Mouse (Mus musculus): Measurements from ENCODE around the gene Reln. TPM values are rescaled to one million over a fixed set of nuclear protein-coding genes. Genes with fewer than 3 reads are reported as not detected.

Gene Reln
- polyA plus RNA-seq, 1 experiment from 2014 or later: 118 TPM

- ATAC-seq (ENCODE audit: low read depth): no peak
- WGBS: 94% methylated on average over 2 of the region's 2 CpGs
- Histone ChIP-seq H3K4me2 (ENCODE audit: low read depth, low read length) (no peak overlapping the region), H3K36me3 (ENCODE audit: control insufficient read depth, insufficient read depth, low read length) (no peaks in the 10 kb centered on the region), H3K9me3 (ENCODE audit: control insufficient read depth, low read length) (no peaks in the 10 kb centered on the region), H3K4me1 (ENCODE audit: control insufficient read depth, insufficient read depth, low read length) (no peaks in the 10 kb centered on the region), H3K27me3 (ENCODE audit: control insufficient read depth, insufficient read depth, low read length) (no peaks in the 10 kb centered on the region), H3K27ac (ENCODE audit: low read depth, low read length) (no peak overlapping the region), H3K9ac (replicated peaks; ENCODE audit: low read depth, low read length) (no peak overlapping the region), H3K4me3 (ENCODE audit: low read depth, low read length) (no peak overlapping the region)
These were observed 28.5 kb downstream of the Reln start for GRCm38 (mm10) chr5:22315990-22316389.

- Histone ChIP-seq H3K9me3 (ENCODE audit: control insufficient read depth, low read length) (no peaks in the 10 kb centered on the region), H3K27me3 (ENCODE audit: control insufficient read depth, insufficient read depth, low read length) (no peaks in the 10 kb centered on the region), H3K4me3 (ENCODE audit: low read depth, low read length) (no peak overlapping the region), H3K4me2 (ENCODE audit: low read depth, low read length) (no peak overlapping the region), H3K27ac (ENCODE audit: low read depth, low read length) (no peak overlapping the region), H3K36me3 (ENCODE audit: control insufficient read depth, insufficient read depth, low read length) (no peaks in the 10 kb centered on the region), H3K4me1 (ENCODE audit: control insufficient read depth, insufficient read depth, low read length) (no peaks in the 10 kb centered on the region), H3K9ac (replicated peaks; ENCODE audit: low read depth, low read length) (no peak overlapping the region)
- ATAC-seq (ENCODE audit: low read depth): no peak
- WGBS: 71% methylated on average over 10 of the region's 10 CpGs
These were observed 31.5 kb downstream of the Reln start for GRCm38 (mm10) chr5:22312995-22313394.

GRCm38 (mm10) chr5:22311046-22311445, 33.5 kb downstream of the Reln start:
- WGBS: 92% methylated on average over 4 of the region's 4 CpGs
- no peak overlapping the region for H3K4me2 ChIP-seq (ENCODE audit: low read depth, low read length)

GRCm38 (mm10) chr5:22309001-22309400, 35.5 kb downstream of the Reln start:
- H3K27me3 ChIP-seq (ENCODE audit: control insufficient read depth, insufficient read depth, low read length): no peaks in the 10 kb centered on the region
- H3K36me3 ChIP-seq (ENCODE audit: control insufficient read depth, insufficient read depth, low read length): no peaks in the 10 kb centered on the region
- H3K9me3 ChIP-seq (ENCODE audit: control insufficient read depth, low read length): no peaks in the 10 kb centered on the region
- 33% methylated on average over 2 of the region's 2 CpGs for WGBS
- no peak overlapping the region for H3K9ac ChIP-seq (replicated peaks; ENCODE audit: low read depth, low read length)
- no peak overlapping the region for H3K4me3 ChIP-seq (ENCODE audit: low read depth, low read length)
- no peak for ATAC-seq (ENCODE audit: low read depth)
- H3K4me2 ChIP-seq (ENCODE audit: low read depth, low read length): no peak overlapping the region
- no peaks in the 10 kb centered on the region for H3K4me1 ChIP-seq (ENCODE audit: control insufficient read depth, insufficient read depth, low read length)
- no peak overlapping the region for H3K27ac ChIP-seq (ENCODE audit: low read depth, low read length)

More at GRCm38 (mm10) chr5:22311046-22311445, 33.5 kb downstream of the Reln start:
- Histone ChIP-seq H3K9ac (replicated peaks; ENCODE audit: low read depth, low read length) (no peak overlapping the region), H3K4me3 (ENCODE audit: low read depth, low read length) (no peak overlapping the region), H3K9me3 (ENCODE audit: control insufficient read depth, low read length) (no peaks in the 10 kb centered on the region), H3K27ac (ENCODE audit: low read depth, low read length) (no peak overlapping the region), H3K36me3 (ENCODE audit: control insufficient read depth, insufficient read depth, low read length) (no peaks in the 10 kb centered on the region), H3K4me1 (ENCODE audit: control insufficient read depth, insufficient read depth, low read length) (no peaks in the 10 kb centered on the region), H3K27me3 (ENCODE audit: control insufficient read depth, insufficient read depth, low read length) (no peaks in the 10 kb centered on the region)
- ATAC-seq (ENCODE audit: low read depth): no peak

GRCm38 (mm10) chr5:22307853-22308252, 36.6 kb downstream of the Reln start:
- ATAC-seq (ENCODE audit: low read depth): no peak
- no peak overlapping the region for H3K27ac ChIP-seq (ENCODE audit: low read depth, low read length)
- no peaks in the 10 kb centered on the region for H3K27me3 ChIP-seq (ENCODE audit: control insufficient read depth, insufficient read depth, low read length)
- no peaks in the 10 kb centered on the region for H3K9me3 ChIP-seq (ENCODE audit: control insufficient read depth, low read length)
- no peaks in the 10 kb centered on the region for H3K36me3 ChIP-seq (ENCODE audit: control insufficient read depth, insufficient read depth, low read length)
- no peak overlapping the region for H3K4me3 ChIP-seq (ENCODE audit: low read depth, low read length)
- WGBS: 84% methylated on average over 4 of the region's 4 CpGs
- H3K4me2 ChIP-seq (ENCODE audit: low read depth, low read length): no peak overlapping the region
- H3K9ac ChIP-seq (replicated peaks; ENCODE audit: low read depth, low read length): no peak overlapping the region
- H3K4me1 ChIP-seq (ENCODE audit: control insufficient read depth, insufficient read depth, low read length): no peaks in the 10 kb centered on the region

GRCm38 (mm10) chr5:22307072-22307471, 37.4 kb downstream of the Reln start:
- Histone ChIP-seq H3K4me1 (ENCODE audit: control insufficient read depth, insufficient read depth, low read length) (no peaks in the 10 kb centered on the region), H3K27me3 (ENCODE audit: control insufficient read depth, insufficient read depth, low read length) (no peaks in the 10 kb centered on the region), H3K27ac (ENCODE audit: low read depth, low read length) (no peak overlapping the region), H3K9ac (replicated peaks; ENCODE audit: low read depth, low read length) (no peak overlapping the region), H3K9me3 (ENCODE audit: control insufficient read depth, low read length) (no peaks in the 10 kb centered on the region), H3K36me3 (ENCODE audit: control insufficient read depth, insufficient read depth, low read length) (no peaks in the 10 kb centered on the region), H3K4me3 (ENCODE audit: low read depth, low read length) (no peak overlapping the region), H3K4me2 (ENCODE audit: low read depth, low read length) (no peak overlapping the region)
- 69% methylated on average over 3 of the region's 3 CpGs for WGBS
- ATAC-seq (ENCODE audit: low read depth): no peak

- Histone ChIP-seq H3K9ac (replicated peaks; ENCODE audit: low read depth, low read length) (no peak overlapping the region), H3K27ac (ENCODE audit: low read depth, low read length) (no peak overlapping the region), H3K4me2 (ENCODE audit: low read depth, low read length) (no peak overlapping the region), H3K9me3 (ENCODE audit: control insufficient read depth, low read length) (no peaks in the 10 kb centered on the region), H3K36me3 (ENCODE audit: control insufficient read depth, insufficient read depth, low read length) (no peaks in the 10 kb centered on the region), H3K27me3 (ENCODE audit: control insufficient read depth, insufficient read depth, low read length) (no peaks in the 10 kb centered on the region), H3K4me1 (ENCODE audit: control insufficient read depth, insufficient read depth, low read length) (no peaks in the 10 kb centered on the region), H3K4me3 (ENCODE audit: low read depth, low read length) (no peak overlapping the region)
- 27% methylated on average over 1 of the region's 1 CpGs for WGBS
- ATAC-seq (ENCODE audit: low read depth): no peak
These were observed 40.8 kb downstream of the Reln start for GRCm38 (mm10) chr5:22303709-22304108.

GRCm38 (mm10) chr5:22302309-22302708, 42.2 kb downstream of the Reln start:
- Histone ChIP-seq H3K4me2 (ENCODE audit: low read depth, low read length) (no peak overlapping the region), H3K9me3 (ENCODE audit: control insufficient read depth, low read length) (no peaks in the 10 kb centered on the region), H3K27me3 (ENCODE audit: control insufficient read depth, insufficient read depth, low read length) (no peaks in the 10 kb centered on the region), H3K4me3 (ENCODE audit: low read depth, low read length) (no peak overlapping the region), H3K4me1 (ENCODE audit: control insufficient read depth, insufficient read depth, low read length) (no peaks in the 10 kb centered on the region), H3K9ac (replicated peaks; ENCODE audit: low read depth, low read length) (no peak overlapping the region), H3K27ac (ENCODE audit: low read depth, low read length) (no peak overlapping the region), H3K36me3 (ENCODE audit: control insufficient read depth, insufficient read depth, low read length) (no peaks in the 10 kb centered on the region)
- WGBS: 68% methylated on average over 5 of the region's 5 CpGs
- no peak for ATAC-seq (ENCODE audit: low read depth)

- Histone ChIP-seq H3K36me3 (ENCODE audit: control insufficient read depth, insufficient read depth, low read length) (no peaks in the 10 kb centered on the region), H3K4me1 (ENCODE audit: control insufficient read depth, insufficient read depth, low read length) (0 out of 2 replicates have a peak, but pooled peaks cover 4% of the 10 kb centered on the region), H3K27me3 (ENCODE audit: control insufficient read depth, insufficient read depth, low read length) (no peaks in the 10 kb centered on the region), H3K4me2 (ENCODE audit: low read depth, low read length) (no peak overlapping the region), H3K9ac (replicated peaks; ENCODE audit: low read depth, low read length) (no peak overlapping the region), H3K4me3 (ENCODE audit: low read depth, low read length) (no peak overlapping the region), H3K27ac (ENCODE audit: low read depth, low read length) (no peak overlapping the region), H3K9me3 (ENCODE audit: control insufficient read depth, low read length) (no peaks in the 10 kb centered on the region)
- 91% methylated on average over 5 of the region's 5 CpGs for WGBS
- ATAC-seq (ENCODE audit: low read depth): no peak
These were observed 43.7 kb downstream of the Reln start for GRCm38 (mm10) chr5:22300788-22301187.

GRCm38 (mm10) chr5:22300046-22300445, 44.5 kb downstream of the Reln start:
- H3K4me2 ChIP-seq (ENCODE audit: low read depth, low read length): no peak overlapping the region
- 92% methylated on average over 6 of the region's 6 CpGs for WGBS
- no peak overlapping the region for H3K27ac ChIP-seq (ENCODE audit: low read depth, low read length)
- H3K27me3 ChIP-seq (ENCODE audit: control insufficient read depth, insufficient read depth, low read length): no peaks in the 10 kb centered on the region
- no peak overlapping the region for H3K9ac ChIP-seq (replicated peaks; ENCODE audit: low read depth, low read length)
- H3K4me3 ChIP-seq (ENCODE audit: low read depth, low read length): no peak overlapping the region
- 0 out of 2 replicates have a peak, but pooled peaks cover 4% of the 10 kb centered on the region for H3K4me1 ChIP-seq (ENCODE audit: control insufficient read depth, insufficient read depth, low read length)
- H3K9me3 ChIP-seq (ENCODE audit: control insufficient read depth, low read length): no peaks in the 10 kb centered on the region
- no peak for ATAC-seq (ENCODE audit: low read depth)
- H3K36me3 ChIP-seq (ENCODE audit: control insufficient read depth, insufficient read depth, low read length): no peaks in the 10 kb centered on the region
